Mouse (Mus musculus) ES-E14 (cell line): Measurements from ENCODE around the gene Tiparp. TPM values are rescaled to one million over a fixed set of nuclear protein-coding genes. Genes with fewer than 3 reads are reported as not detected.
A peak's percentile ranks its signal among the peaks of the same experiment; 100 is the strongest.

Source experiments
- DNase-seq: peaks from one replicate; pipeline ENCODE4 v3.0.0-alpha.2; 2013; ENCODE audit warnings: low read depth, low spot score
- H3K27ac ChIP-seq: 2 replicates; pipeline ENCODE4 v1.5.1; 2012; ENCODE audit warnings: low read depth, mild to moderate bottlenecking, low read length, moderate library complexity, mixed read lengths; ENCODE audit not compliant: poor library complexity, insufficient read depth, severe bottlenecking
- H3K36me3 ChIP-seq: 2 replicates; pipeline ENCODE4 v1.6.1; 2012; ENCODE audit warnings: mild to moderate bottlenecking, low read length, moderate library complexity, mixed read lengths; ENCODE audit not compliant: control insufficient read depth, poor library complexity, insufficient read depth, severe bottlenecking
- H3K4me1 ChIP-seq, 2 experiments: fragments of 150-350 bp in 1 of 2; sonication (generic) in 1 of 2; 2 replicates each; pipeline ENCODE4 v1.6.1; 2012; ENCODE audit warnings: low read length in 2 of 2, mild to moderate bottlenecking in 1 of 2, mixed read lengths in 1 of 2; ENCODE audit not compliant: control insufficient read depth in 2 of 2, insufficient read depth in 2 of 2, poor library complexity in 1 of 2
- H3K4me3 ChIP-seq, 2 experiments: fragments of 150-350 bp in 1 of 2; sonication (generic) in 1 of 2; 2 replicates each; pipeline ENCODE4 v1.5.1; 2012; ENCODE audit warnings: low read length in 2 of 2, low read depth in 1 of 2, mild to moderate bottlenecking in 1 of 2, mixed read lengths in 1 of 2; ENCODE audit not compliant: insufficient read depth in 1 of 2, poor library complexity in 1 of 2, severe bottlenecking in 1 of 2
- H3K9ac ChIP-seq: 2 replicates; pipeline ENCODE4 v1.6.1; 2012; ENCODE audit warnings: low read depth, mild to moderate bottlenecking, low read length, mixed read lengths; ENCODE audit not compliant: poor library complexity, insufficient read depth, severe bottlenecking
- H3K9me3 ChIP-seq: fragments of 150-350 bp; sonication (generic); 2 replicates; pipeline ENCODE4 v1.6.1; 2012; ENCODE audit warnings: low read depth, mild to moderate bottlenecking, low read length; ENCODE audit not compliant: control insufficient read depth, insufficient read depth
- CHD2 ChIP-seq: IDR thresholded peaks from 2 replicates; pipeline ENCODE4 v1.6.1; 2014; ENCODE audit warnings: mild to moderate bottlenecking, low read depth, low read length, inconsistent platforms
- HCFC1 ChIP-seq: IDR thresholded peaks from 2 replicates; pipeline ENCODE4 v1.6.1; 2012; ENCODE audit warnings: low read length, inconsistent platforms, borderline replicate concordance; ENCODE audit not compliant: insufficient read depth
- MAFK ChIP-seq: IDR thresholded peaks from 2 replicates; pipeline ENCODE4 v1.6.1; 2014; ENCODE audit warnings: mild to moderate bottlenecking, low read depth, low read length, inconsistent platforms; ENCODE audit not compliant: insufficient read depth
- ZC3H11A ChIP-seq: IDR thresholded peaks from 2 replicates; pipeline ENCODE4 v1.6.1; 2012; ENCODE audit warnings: low read depth, mild to moderate bottlenecking, inconsistent platforms, low read length, borderline replicate concordance
- ZNF384 ChIP-seq: IDR thresholded peaks from 2 replicates; pipeline ENCODE4 v1.6.1; 2012; ENCODE audit warnings: low read depth, low read length, inconsistent platforms
- in situ Hi-C, 2 experiments: fragments of 600-800 bp; cut with MboI; formaldehyde crosslinking; loops; one replicate each; pipeline ENCODE4 v1.15.1; 2025; ENCODE audit warnings: low sequenced_read_pairs in 2 of 2, inconsistent platforms in 1 of 2; ENCODE audit not compliant: unreplicated experiment in 2 of 2
- total RNA-seq: library from RNA; depleted of rRNA; stranded (reverse); fragments of 300-350 nt; gene quantifications from 2 replicates; pipeline ENCODE4 v1.2.3, GENCODE M21; 2012

Tiparp gene
- total RNA-seq, 1 experiment: 24.6 TPM

DNA sequence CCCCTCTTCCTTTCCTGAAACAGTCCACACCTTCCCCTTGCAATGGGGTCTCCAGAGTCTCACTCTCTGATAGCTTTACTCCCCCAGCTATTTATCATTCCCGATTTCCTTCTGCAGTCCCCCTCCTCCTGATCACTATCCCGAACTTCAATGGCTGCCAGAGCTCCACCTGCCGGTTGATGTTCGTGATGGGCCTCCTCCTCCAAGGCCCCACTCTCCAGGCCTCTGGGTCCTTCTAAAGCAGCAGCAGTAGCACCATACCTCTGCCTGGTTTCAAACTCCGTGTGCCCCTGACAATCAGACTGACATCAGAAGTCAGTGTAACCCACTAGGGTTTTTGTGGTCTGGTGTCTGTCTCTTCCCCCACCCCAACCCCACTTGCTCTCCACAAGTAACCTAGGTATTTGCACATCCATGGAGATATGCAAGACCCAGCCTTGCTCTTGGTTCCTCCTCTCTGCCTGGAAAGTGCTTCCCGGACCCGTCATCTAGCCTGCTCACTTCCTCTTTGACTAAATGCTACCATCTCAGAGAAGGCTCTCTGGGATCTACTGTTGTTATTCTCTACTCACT, 44.0 kb upstream of the Tiparp start:
- in situ Hi-C loops: no loop called here
- peak overlapping the region; percentile 10; the same call in 1 of the 2 replicates for H3K9ac ChIP-seq
- TF ChIP-seq ZC3H11A: no peak
- no peak for TF ChIP-seq ZNF384
- TF ChIP-seq HCFC1: no peak
- TF ChIP-seq MAFK: no peak
- no peak for TF ChIP-seq CHD2

DNA sequence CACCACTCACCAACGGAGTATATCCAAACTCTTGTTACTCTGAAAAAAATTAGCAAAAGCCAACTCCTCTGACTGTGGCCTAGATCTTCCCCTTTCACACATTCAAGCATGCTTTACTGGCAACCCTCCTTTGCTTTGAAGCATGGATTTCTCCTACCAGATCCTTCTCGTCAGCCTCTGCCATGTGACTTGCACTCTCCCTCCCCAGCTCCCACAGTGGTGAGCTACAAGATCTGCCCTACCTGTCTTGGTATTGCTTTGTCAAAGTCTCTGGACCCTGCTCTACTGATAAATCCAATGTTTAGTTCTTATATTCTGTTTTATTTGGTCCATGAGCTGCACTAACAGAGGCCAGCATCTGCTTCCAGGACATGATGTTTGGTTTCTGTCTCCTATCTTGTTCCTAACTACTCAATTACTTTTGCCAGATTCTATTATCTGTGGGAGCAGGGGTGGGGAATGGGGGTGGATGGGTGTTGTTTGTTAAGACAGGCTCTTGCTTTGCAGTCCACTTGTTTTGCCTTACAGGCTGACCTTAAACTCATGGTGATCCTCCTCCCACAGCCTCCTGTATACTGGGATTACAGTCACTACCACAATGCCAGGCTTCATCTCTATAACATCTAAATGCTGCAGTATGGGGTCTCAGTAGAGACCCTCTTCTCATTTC, 40.7 kb upstream of the Tiparp start:
- Histone ChIP-seq H3K9ac (no peak overlapping the region), H3K4me3 (no peak overlapping the region), H3K4me1 (peaks cover 3 to 8% of the 10 kb centered on the region in 2 experiments; a peak in 2 of 4 replicates), H3K36me3 (no peaks in the 10 kb centered on the region), H3K9me3 (no peaks in the 10 kb centered on the region), H3K27ac (no peak overlapping the region)
- no peak for DNase-seq
- in situ Hi-C loops: no loop called here
- TF ChIP-seq ZNF384 (no peak), ZC3H11A (no peak), CHD2 (no peak), MAFK (no peak), HCFC1 (no peak)

More for the DNA sequence above, 44.0 kb upstream of the Tiparp start:
- Histone ChIP-seq H3K27ac (peak overlapping the region; percentile 3; the same call in 1 of the 2 replicates), H3K36me3 (no peaks in the 10 kb centered on the region), H3K4me1 (peaks cover 5 to 11% of the 10 kb centered on the region in 2 experiments; a peak in 3 of 4 replicates), H3K4me3 (no peak overlapping the region), H3K9me3 (no peaks in the 10 kb centered on the region)
- DNase-seq: no peak

DNA sequence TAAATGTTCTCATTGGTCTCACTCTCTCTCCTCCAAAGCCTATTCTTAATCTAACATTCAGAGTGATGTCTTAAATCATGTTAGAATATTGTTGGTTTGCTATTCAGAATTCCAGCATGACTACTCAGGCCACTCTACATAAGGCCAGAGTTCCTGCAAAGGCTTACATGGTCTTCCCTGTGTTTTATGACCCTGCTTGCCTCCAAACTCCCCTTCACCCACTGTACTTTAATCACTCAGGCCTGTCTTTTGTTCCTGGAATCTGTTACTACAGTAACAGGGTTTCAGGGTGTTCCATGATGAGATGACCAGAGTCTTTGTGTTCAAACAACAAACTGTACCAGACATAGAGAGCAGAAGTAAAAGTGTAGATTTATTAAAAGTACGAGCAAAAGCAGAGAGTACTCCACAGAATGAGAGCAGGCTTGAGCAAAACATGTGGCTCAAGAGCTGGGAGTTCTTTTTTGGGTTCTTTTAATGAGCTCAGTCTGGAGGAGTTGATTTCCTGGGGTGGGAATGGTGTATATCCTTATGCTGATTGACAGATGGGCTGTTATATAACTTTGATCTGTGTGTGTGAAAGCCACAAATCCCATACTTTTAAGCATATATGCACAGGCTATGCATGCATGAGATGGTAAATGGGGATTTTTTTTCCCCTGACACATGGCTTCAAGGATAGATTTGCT, 39.5 kb upstream of the Tiparp start:
- Histone ChIP-seq H3K4me1 (0 out of 4 replicates have a peak, but pooled peaks cover 0 to 2% of the 10 kb centered on the region in 2 experiments), H3K9me3 (no peaks in the 10 kb centered on the region), H3K4me3 (no peak overlapping the region), H3K36me3 (no peaks in the 10 kb centered on the region), H3K27ac (no peak overlapping the region), H3K9ac (no peak overlapping the region)
- DNase-seq: no peak
- in situ Hi-C loops: no loop called here
- TF ChIP-seq MAFK: no peak
- no peak for TF ChIP-seq ZNF384
- TF ChIP-seq HCFC1: no peak
- TF ChIP-seq ZC3H11A: no peak
- TF ChIP-seq CHD2: no peak

DNA sequence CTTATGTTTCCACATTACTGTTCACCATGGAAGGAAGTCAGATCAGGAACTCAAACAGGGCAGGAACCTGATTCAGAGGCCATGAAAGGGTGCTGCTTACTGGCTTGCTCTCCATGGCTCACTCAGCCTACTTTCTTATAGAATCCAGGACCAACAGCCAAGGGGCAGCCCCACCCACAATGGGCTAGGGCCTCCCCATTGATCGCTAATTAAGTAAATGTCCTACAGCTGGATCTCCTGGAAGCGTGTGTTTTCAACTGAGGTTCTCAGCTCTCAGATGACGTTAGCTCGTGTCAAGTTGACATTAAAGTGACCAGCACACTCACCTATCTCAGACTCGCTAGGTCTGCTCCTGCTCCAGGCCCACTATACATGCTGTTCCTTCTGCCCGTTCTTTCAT, 38.6 kb upstream of the Tiparp start:
- no peaks in the 10 kb centered on the region for H3K36me3 ChIP-seq
- in situ Hi-C loops: no loop called here
- DNase-seq: no peak
- H3K4me1 ChIP-seq: peaks cover 2 to 6% of the 10 kb centered on the region in 2 experiments; a peak in 3 of 4 replicates
- H3K4me3 ChIP-seq: no peak overlapping the region
- H3K9me3 ChIP-seq: no peaks in the 10 kb centered on the region
- TF ChIP-seq MAFK: no peak
- no peak overlapping the region for H3K27ac ChIP-seq
- H3K9ac ChIP-seq: no peak overlapping the region
